Mouse (Mus musculus): Measurements from ENCODE around the gene Rab7. TPM values are rescaled to one million over a fixed set of nuclear protein-coding genes. Genes with fewer than 3 reads are reported as not detected.
"Not testable (repeated sequence)": the region's sequence is repeated elsewhere in the genome, so short reads cannot be mapped to it uniquely, and the experiment has no call there.

Gene Rab7
- total RNA-seq, 2 experiments from 2014 or later = 265 to 292 TPM

- no peak for DNase-seq
These were observed 41.6 kb downstream of the Rab7 start for GRCm38 (mm10) chr6:88003439-88003838.

- no peak for DNase-seq
These were observed 46.7 kb downstream of the Rab7 start for GRCm38 (mm10) chr6:87998358-87998757.

- peak; percentile 57 for DNase-seq
These were observed 47.3 kb downstream of the Rab7 start for GRCm38 (mm10) chr6:87997706-87998265.

- DNase-seq = no peak
These were observed 48.5 kb downstream of the Rab7 start for GRCm38 (mm10) chr6:87996606-87997005.

GRCm38 (mm10) chr6:87995519-87995918 lies 49.6 kb downstream of the Rab7 start:
- no peak for DNase-seq

GRCm38 (mm10) chr6:87993790-87994571 lies 51.1 kb downstream of the Rab7 start:
- DNase-seq = peak; percentile 11

GRCm38 (mm10) chr6:87992733-87993132 lies 52.3 kb downstream of the Rab7 start:
- peak; percentile 40 for DNase-seq

GRCm38 (mm10) chr6:87991886-87992285 lies 53.2 kb downstream of the Rab7 start:
- DNase-seq = no peak

GRCm38 (mm10) chr6:87991216-87991615 lies 53.9 kb downstream of the Rab7 start:
- no peak for DNase-seq

- no peak for DNase-seq
These were observed 62.6 kb downstream of the Rab7 start for GRCm38 (mm10) chr6:87982506-87982905.

GRCm38 (mm10) chr6:87981547-87982256 lies 63.4 kb downstream of the Rab7 start, which contains the start of gene H1fx:
Gene H1fx (minus strand): TSS chr6:87981637.
- peak; percentile 57 for DNase-seq

GRCm38 (mm10) chr6:87981030-87981485 lies 64.0 kb downstream of the Rab7 start:
- no peak for DNase-seq

GRCm38 (mm10) chr6:87980374-87981029 lies 64.6 kb downstream of the Rab7 start:
- DNase-seq = peak; percentile 31

GRCm38 (mm10) chr6:87979728-87980127 lies 65.3 kb downstream of the Rab7 start:
- DNase-seq = no peak

GRCm38 (mm10) chr6:87970041-87970440 lies 75.0 kb downstream of the Rab7 start:
- DNase-seq = no peak

GRCm38 (mm10) chr6:87962457-87962856 lies 82.6 kb downstream of the Rab7 start:
- not testable (repeated sequence) for DNase-seq

Small RNA genes within 50 kb of the gene (microRNA-seq; reads per million reads assigned to microRNA genes)
- gene Gm47286 (ENCODE audit: borderline replicate concordance in 2 of 2) = 0 to 0.26 reads per million in 2 experiments

Other genes starting within 250 kb of the Rab7 start
- 1 to 10 TPM; 5.3 to 8.3 TPM for gene Rab43, start 233.1 kb downstream of the Rab7 start, total RNA-seq (2021)
- under 1 TPM in 1 of 2 experiments, not detected in 1; 0.59 TPM for gene Gm45140, start 209.5 kb downstream of the Rab7 start, total RNA-seq (2021)
- 10 to 100 TPM; 17.8 to 20.4 TPM for gene Isy1, start 206.5 kb downstream of the Rab7 start, total RNA-seq (2021)
- gene Cnbp, start 194.2 kb downstream of the Rab7 start, total RNA-seq (2021) = 100 to 1,000 TPM; 410 to 437 TPM
- gene Copg1, start 157.5 kb downstream of the Rab7 start, total RNA-seq (2021) = 10 to 100 TPM; 30.1 to 35.4 TPM
- 1 to 10 TPM; 5.4 to 7.4 TPM for gene Hmces, start 131.3 kb downstream of the Rab7 start, total RNA-seq (2021)
- gene H1fx, start 63.6 kb downstream of the Rab7 start, total RNA-seq (2021) = 1 to 10 TPM; 1.5 to 3.5 TPM
- gene Rpn1, start 39.2 kb upstream of the Rab7 start, total RNA-seq (2021) = 10 to 100 TPM; 67.1 to 71.0 TPM
- gene Gata2, start 148.6 kb upstream of the Rab7 start, total RNA-seq (2021) = 1 to 10 TPM; 4.4 to 6.3 TPM
- gene Dnajb8, start 177.0 kb upstream of the Rab7 start, total RNA-seq (2021) = not detected